Mouse (Mus musculus) urinary bladder, postnatal 14 days (tissue): ENCODE data around the gene Nop53.

Experiments
- DNase-seq: peaks from one replicate; pipeline ENCODE4 v3.0.0; 2021; ENCODE audit warnings: low spot score

Gene Nop53

DNA sequence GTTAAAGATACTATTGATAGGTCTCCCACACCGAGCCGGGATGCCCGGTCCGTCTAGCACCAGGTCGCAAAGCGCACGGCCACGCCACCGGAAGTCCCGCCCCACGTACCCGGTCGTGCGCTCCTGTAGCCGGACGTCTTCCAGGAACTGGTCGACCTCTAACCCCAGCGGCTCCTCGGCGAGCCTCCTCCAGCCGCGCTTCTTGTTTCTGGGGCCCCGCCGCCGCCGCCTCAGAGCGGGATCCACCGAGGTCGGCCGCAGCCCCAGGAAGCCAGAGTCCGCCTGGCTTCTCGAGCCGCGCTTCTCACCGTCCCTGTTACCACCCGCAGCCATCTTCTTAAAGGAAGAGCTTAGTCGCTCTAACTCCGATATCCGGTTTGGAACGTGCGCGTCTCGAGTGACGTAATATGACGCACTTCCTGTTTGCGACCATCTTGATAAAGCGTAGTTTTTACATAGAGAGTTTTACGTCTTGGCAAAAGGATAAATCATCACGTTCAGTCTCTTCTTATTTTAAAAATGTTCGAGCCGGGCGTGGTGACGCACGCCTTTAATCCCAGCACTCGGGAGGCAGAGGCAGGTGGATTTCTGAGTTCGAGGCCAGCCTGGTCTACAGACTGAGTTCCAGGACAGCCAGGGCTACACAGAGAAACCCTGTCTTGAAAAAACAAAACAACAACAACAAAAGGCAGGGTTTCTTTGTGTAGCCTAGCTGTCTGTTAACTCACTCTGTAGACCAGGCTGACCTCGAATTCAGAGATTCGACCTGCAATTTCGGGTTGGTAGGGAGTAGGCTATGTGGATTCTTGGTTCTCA, at the start of gene Nop53:
TSS of gene Nop53 (minus strand) at position 354 of the 816 bp plus-strand sequence.
- peak; percentile 91 for DNase-seq

- DNase-seq: no peak
These were observed 47.9 kb upstream of the Nop53 start for GRCm38 (mm10) chr7:15993789-15994188.

GRCm38 (mm10) chr7:15993152-15993551, 47.3 kb upstream of the Nop53 start:
- no peak for DNase-seq

DNA sequence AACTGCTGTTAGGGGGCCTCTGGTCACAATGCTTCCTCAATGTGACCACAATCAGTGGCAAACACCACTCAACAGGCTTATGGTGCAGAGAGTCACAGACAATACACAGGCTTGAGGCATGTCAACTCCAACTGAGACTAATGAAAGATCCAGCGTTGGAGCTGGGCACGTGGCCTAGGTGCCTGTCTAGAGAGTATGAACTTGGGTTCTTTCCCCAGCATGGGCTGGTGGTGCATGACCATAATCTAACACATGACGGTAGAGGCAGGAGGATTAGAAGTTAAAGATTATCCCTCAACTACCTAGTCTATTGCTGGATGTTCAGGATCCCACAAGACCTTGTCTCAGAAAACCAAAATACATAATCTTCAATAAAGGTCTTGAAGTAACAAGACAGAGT, 45.9 kb upstream of the Nop53 start:
- no peak for DNase-seq

DNA sequence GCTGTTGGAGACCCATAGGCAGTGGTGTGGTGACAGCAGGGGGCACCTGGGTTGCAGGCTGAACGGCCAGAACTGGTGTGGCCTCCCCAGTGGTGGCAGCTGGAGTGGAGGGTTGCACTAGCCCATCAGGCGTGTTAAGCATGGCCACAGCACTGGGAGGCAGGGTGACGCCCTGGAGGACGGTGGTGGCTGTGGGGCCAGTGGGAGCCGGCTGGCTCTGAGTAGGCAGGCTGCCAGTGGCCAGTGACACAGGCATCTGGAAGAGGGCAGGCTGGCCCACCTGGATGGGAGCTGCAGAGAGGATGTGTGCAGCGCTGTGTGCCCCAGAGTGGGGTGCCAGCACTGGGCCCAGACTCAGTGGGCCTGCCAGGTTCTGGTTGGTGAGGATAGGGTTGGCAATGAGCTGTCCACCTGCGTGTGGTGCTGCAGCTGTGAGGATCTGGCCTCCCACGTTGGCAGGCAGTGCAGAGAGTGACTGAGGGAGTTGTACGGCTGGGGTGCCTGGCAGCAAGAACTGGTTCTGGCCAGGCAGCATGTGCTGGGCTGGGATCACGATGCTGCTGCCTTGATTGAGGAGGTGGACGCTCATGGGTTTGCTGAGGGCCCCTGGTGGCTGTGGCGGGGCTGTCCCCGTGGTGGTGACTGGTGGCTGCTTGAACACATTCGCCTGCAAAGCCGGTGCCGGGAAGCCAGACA, 41.9 kb upstream of the Nop53 start:
- DNase-seq: no peak

GRCm38 (mm10) chr7:15982729-15983407, 37.0 kb upstream of the Nop53 start:
- no peak for DNase-seq

GRCm38 (mm10) chr7:15981538-15981937, 35.7 kb upstream of the Nop53 start:
- no peak for DNase-seq

DNA sequence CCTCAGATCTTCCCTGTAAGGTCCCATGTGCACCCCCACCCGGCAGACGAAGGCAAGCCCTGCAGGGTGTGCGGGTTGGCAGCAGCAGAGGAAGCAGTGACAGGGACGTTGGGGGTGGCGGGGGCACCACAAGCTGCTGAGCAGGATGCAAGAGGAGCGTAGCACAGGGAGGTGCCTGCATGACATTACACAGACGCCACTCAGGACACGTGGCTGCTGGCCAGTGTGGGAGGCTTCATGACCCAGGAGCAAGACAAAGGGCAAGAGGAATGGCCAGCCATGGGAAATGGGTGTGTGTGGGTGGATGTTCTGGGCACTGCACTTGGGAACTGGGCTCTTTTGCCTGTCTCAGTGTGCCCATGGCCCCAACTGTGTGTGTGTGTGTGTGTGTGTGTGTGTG, 34.4 kb upstream of the Nop53 start:
- DNase-seq: no peak

GRCm38 (mm10) chr7:15975904-15976303, 30.0 kb upstream of the Nop53 start:
- DNase-seq: peak; percentile 42

DNA sequence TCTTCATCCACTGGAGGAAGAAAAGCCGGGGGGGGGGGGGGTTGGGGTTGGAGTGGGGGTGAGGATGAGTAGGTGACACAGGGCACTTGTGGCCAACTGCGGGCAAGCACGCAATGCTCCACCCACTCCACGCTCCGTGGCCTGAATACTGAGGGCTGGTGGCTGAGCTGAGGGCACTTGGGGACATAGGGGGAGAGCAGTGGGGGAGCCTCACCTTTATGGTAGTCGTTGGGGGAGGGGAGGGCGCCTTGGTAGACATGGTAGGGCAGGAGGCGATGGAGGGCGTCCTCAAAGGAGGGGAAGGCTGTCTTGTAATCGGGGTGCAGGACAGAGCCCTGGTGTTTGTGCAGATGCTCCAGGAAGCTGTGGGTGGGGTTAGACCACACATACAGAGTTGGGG, 29.6 kb upstream of the Nop53 start:
- DNase-seq: no peak

DNA sequence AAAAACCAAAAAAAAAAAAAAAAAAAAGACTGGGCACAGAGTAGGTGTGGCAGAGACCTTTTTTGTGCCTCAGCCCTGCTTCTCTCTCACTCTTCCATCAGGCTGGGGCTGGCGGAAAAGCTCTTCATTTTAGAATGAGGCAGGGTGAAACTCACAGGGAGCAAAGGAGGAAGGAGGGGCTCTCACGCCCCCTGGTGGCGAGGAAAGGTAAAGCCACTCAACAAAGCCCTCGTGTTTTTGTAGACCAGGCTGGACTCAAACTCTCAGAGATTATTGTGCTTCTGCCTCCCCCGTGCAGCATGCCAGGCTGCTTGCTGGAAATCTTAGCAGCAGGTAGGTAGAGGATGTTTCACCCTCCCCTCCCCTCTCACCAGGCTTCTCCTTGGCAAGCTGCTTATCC, 28.8 kb upstream of the Nop53 start:
- DNase-seq: peak; percentile 60

DNA sequence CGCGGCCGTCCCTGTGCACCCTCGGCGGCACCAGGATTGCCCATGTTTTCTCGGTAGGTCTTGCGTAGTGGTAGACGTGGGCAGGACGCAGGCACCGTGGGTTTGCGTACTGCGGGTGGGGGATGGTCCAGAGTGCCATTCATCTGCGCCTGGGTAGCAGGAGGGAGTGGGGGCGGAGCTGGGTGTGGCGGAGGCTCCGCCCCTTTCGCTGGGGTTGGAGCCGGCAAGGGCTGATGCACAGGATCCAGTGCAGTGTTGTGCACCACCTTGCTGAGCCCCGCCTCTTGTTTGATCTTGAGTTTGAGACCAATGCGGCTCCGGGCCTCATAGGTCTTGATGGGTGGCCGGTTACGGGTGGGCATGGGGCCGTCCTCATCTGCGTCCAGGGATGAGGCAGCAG, 26.4 kb upstream of the Nop53 start:
- DNase-seq: no peak

- DNase-seq: no peak
These were observed 23.8 kb upstream of the Nop53 start for GRCm38 (mm10) chr7:15969674-15970073.

GRCm38 (mm10) chr7:15968322-15968721, 22.4 kb upstream of the Nop53 start:
- DNase-seq: no peak

DNA sequence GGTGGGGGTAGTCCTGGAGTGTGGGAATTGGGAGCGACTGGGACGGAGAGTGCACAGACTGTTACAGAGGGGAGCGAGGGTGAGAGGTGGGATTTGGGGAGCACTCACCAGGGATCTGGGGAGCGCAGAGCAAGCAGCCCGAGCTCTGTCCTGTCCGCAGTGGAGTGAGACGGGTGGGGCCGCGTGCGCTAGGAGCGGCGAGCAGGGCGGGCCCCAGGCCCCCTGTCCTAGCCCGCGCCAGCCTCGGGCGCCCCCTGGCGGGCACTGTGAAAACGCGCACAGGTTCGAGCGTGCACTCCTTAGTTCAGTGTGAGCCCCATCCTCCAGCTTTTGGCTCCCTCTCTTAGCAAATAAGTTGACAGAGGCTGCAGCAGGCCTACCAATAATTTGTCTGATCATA, 21.4 kb upstream of the Nop53 start, which contains the start of gene Ehd2:
TSS of gene Ehd2 (minus strand) at position 256 of the 400 bp plus-strand sequence.
- DNase-seq: peak; percentile 86

GRCm38 (mm10) chr7:15966489-15966888, 20.6 kb upstream of the Nop53 start:
- DNase-seq: no peak

DNA sequence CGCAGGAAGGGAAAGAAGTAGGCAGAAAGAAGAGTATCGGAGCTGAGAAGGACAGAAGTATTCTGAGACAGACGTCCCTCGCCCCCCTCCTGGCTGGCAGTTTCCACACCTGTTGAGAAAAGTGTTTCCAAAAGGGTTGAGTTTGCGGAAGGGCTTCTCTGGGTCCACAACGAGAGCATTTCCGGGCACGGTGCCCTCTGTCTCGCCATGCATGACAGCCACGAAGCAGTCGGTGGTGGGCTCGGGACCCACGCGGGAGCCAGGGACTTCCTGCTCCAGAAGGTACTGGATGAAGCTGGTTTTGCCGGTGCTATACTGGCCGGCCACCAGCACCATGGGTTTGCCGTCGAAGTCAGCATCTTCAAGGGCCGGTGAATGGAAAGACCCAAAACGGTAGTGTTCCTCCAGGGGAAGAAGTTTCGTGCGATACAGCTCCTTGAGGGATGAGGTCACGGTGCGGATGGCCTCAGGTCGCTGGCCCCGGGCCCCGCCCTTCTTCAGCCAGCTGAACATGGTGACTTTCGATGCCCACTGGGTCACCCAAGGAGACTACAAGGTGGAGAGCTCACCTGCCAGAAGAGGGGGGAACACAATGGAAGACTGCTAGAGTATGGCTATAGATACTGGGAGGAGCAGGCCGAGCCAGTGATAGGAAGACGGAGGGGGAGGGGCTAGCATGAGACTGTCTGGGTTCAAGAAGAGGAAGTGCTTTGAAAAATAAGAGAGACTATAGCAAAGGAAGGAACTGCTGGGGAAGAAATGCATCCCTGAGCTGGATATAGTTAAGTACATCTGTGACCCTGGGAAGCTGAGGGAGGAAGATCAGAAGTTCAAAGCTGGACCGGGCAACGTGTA, 18.2 kb upstream of the Nop53 start:
- no peak for DNase-seq

- peak; percentile 87 for DNase-seq
These were observed 16.7 kb upstream of the Nop53 start for GRCm38 (mm10) chr7:15962311-15963288.

DNA sequence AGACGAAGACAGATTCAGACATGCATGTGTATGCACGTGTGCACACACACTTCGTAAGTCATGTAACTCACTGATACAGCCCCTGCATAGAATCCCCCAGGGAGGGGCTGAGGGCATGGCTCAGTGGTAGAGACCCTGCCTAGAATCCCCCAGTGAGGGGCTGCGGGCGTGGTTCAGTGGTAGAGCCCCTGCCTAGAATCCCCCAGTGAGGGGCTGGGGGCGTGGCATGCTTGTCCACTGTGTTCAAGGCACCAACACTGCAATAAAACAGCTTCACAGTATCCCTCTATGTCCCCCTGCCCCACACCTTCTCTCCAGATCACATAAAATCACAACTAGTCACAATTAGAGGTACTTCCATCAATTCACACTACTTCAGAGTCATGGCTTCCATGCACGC, 15.9 kb upstream of the Nop53 start:
- no peak for DNase-seq

DNA sequence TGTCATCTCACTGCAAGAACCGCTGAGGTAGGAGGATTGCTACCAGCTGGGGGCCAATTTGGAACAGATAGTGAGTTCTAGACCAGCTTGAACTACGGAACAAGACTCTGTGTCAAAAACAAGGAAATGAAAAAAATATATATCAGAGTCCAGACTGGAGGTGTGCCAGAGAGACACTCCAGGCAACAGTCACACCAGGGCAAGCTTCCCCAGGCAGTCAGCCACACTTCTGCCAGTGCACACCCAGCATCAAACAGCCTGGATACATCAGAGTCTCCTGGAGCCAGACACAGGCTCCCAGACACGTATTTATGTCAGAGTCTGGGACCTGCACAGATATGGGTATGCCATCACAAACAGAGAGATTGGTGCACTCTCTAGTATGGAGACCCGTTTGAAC, 15.4 kb upstream of the Nop53 start:
- DNase-seq: peak; percentile 44

DNA sequence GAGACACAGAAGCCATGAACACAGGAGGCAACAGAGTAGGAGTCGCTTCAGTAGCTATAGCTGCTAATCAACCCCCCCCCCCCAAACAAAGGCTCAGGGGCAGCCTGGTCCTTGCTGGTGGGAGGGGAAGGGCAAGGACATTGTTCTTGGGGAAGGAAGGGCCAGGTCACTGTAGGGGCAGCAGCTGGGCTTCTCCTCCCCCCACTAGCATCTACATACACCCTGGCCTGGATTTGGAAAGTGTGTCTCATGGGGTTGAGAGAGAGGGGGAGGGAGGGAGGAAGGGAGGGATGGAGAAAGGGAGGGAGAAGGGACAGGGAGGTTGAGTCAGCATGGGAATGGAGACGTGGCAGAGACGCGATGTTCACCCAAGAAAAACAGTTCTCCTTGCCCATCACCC, 14.8 kb upstream of the Nop53 start:
- no peak for DNase-seq
